Mouse (Mus musculus) neural tube, embryonic 10.5 days (tissue): ENCODE results near the gene Cpb1.
A peak's percentile ranks its signal among the peaks of the same experiment; 100 is the strongest.

Experiments
- DNase-seq: peaks from one replicate; pipeline ENCODE4 v3.0.0-alpha.2; 2017; ENCODE audit warnings: low spot score; ENCODE audit errors: extremely low spot score

Cpb1 gene

DNA sequence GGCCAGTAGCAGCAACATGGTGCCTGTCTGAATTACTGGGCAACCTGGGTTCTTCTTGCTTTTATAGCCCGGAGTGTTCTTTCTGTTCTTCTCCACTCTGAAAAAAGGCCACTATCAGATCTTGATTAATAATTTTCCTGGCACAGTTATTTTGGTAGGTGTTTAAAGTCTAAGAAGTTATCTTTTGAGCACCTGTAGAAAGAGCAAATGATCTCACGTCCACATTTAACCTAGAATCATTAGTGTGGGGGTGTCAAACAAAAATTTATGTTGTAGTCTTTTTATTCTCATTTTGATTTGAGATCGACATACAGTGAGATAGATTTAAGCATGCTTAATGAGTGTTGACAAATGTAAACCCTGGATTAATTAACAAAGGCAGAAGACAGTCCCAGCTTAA lies at the start of gene Cpb1:
Gene Cpb1, minus strand, starts transcription at position 101 of the 400 bp plus-strand sequence.
- no peak for DNase-seq

DNA sequence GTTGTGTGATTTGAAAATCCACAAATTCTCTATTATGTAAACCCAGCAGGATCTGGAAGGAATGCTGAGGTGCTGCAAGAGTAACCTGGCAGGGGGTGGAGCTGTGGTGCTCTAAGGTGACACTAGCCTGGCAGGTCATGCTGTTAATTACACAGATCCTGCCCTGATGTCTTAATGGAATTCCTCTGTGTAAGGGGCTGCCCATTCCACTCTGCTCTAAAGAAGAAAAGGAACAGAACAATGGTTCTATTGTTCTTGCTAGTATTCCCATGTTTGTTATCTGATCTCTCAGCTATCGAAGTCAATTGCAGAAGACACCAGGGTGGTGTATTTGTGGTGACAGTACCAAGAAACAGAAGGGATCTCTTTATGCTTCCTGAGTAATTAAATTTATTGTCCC lies 41.7 kb upstream of the Cpb1 start:
- DNase-seq: no peak

DNA sequence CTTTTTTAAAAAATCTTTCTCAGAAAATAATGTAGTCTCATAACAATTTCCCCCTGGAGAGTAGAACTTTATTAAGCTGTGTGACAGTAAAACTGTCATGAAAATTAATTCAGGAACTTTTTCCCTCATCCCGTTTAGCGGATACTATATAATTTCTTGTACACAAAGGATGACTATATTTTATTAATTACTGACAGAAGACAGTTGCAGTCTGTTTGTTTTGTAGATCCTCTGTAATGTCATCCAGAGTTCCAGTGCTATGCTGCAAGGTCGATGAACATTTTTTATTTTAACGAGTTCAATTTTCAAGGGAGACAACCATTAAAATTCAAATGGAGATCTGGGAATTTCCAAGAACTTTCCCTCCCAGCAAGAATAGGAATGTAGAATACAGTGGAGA lies 33.6 kb upstream of the Cpb1 start:
- no peak for DNase-seq

DNA sequence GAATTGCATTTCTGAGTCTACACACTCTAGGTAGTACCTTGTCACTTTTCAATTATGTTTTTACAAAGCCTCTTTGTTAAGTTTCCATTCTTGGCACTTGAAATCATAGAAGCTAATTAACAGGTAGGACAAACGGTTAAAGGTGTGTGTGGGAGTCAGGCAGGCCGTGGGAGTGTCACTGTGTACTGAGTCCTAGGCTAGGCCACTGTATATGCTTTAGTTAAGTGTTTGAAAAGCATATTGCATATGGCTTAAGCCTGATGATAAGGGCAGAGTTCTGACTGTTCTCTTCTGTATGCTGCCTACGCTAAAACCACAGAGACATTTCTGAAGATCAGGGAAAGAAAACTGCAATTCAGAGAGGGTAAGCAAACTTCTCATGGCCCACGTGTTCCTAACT lies 31.7 kb upstream of the Cpb1 start:
- DNase-seq: no peak

GRCm38 (mm10) chr3:20304758-20305352 lies 29.3 kb upstream of the Cpb1 start:
- no peak for DNase-seq

DNA sequence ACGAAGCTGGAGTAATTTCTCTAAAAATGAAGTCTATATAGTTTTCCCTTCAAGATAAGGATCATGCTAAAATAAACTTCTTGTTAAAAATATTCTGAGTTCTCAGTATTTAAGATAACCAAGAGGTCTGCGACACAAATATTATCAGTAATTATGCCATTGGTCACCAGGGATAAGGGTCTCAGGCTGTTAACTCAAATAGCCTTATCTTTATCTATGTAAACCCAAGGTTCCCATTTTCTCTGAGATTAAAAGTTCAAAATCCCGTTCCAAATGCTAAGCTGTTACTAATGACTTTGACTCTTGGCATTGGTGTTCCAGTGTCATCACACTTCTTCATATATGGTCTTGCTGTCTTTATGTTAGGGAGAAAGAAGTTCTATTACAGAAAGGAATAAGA lies 20.0 kb upstream of the Cpb1 start:
- DNase-seq: no peak

- no peak for DNase-seq
Observed at GRCm38 (mm10) chr3:20294542-20295348, 19.2 kb upstream of the Cpb1 start.

GRCm38 (mm10) chr3:20291370-20291769 lies 15.8 kb upstream of the Cpb1 start:
- DNase-seq: no peak

- no peak for DNase-seq
Observed at GRCm38 (mm10) chr3:20288761-20289160, 13.2 kb upstream of the Cpb1 start.

GRCm38 (mm10) chr3:20281796-20282195 lies 6.3 kb upstream of the Cpb1 start:
- no peak for DNase-seq

- no peak for DNase-seq
Observed at GRCm38 (mm10) chr3:20254566-20255479, 20.7 kb downstream of the Cpb1 start.

- DNase-seq: no peak
Observed at GRCm38 (mm10) chr3:20243913-20244312, 31.6 kb downstream of the Cpb1 start.

DNA sequence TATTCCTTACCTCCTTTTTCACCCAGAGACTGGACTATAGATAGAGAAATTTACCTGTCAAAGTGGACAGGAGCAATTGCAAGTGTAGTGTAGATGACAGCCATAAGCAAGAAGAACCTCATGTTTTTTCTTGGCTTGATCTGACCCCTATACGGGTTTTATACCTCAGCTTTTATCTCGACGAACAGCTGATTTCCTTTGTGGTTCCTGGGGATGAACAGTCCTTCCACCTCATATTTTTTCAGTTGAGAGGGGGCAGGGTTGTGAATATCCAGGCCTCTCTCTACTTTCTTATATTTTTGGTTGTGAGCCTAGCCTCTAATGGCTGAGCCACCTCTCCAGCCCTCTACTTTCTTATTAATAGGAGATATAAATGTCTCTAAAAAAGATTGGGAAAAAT lies 33.5 kb downstream of the Cpb1 start, which contains the start of gene Cpa3:
Gene Cpa3, minus strand, starts transcription at position 132 of the 400 bp plus-strand sequence.
- DNase-seq: no peak

DNA sequence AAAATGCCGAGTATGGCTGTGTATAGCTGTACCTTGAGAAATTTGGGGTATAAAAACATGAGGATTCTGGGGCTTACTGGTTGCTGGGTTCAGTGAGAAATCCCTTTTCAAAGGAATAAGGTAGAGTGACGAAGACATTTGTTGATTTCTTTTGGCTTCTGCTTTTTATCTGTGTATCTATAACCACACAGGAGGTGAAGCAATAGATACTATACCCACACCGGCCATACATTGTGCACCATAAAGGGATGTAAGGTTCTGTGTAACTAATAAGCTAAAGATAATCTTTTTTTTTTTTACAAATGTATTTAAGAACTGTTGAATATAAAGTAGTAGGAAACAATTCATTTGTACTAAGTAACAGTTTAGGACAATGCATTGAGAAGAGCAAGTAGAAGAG lies 35.8 kb downstream of the Cpb1 start:
- DNase-seq: no peak

DNA sequence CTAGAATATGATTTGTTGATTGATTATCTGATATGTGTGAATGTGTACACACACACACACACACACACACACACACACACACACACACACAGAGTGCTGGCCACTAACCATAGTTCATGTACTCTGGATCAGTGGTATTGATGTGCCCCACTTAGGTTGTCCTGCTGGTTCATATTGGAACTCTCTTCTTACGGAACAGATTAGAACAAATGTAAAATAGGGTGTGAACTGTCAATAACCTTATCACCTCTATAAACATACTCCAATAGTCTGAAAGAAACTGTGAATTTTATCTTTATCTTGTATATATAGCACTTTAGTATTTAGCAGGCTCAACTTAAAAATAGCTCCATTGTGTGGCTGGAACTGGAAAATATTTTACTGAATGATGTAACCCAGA lies 38.6 kb downstream of the Cpb1 start:
- no peak for DNase-seq

- no peak for DNase-seq
Observed at GRCm38 (mm10) chr3:20229027-20229426, 46.5 kb downstream of the Cpb1 start.

DNA sequence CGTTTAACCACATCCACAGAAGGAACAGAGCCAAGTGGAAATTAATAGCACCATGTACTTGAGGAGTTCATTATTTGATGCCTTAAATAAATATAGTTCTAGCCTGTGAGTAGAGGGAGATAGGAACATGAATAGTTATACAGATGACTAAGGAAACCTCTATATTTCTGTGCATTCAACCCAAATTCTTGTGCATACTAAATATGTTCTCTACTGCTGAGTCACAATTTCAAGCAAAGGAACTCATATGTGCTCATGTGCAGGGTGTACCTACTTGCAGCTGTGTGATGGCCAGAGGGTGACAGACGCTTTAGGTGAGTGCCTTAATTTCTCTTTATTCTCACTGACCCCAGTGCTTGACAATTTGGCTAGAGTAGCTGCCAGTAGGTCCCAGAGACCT lies 50.1 kb downstream of the Cpb1 start:
- no peak for DNase-seq

- no peak for DNase-seq
Observed at GRCm38 (mm10) chr3:20222926-20223698, 52.4 kb downstream of the Cpb1 start.

GRCm38 (mm10) chr3:20222136-20222535 lies 53.4 kb downstream of the Cpb1 start:
- DNase-seq: no peak

DNA sequence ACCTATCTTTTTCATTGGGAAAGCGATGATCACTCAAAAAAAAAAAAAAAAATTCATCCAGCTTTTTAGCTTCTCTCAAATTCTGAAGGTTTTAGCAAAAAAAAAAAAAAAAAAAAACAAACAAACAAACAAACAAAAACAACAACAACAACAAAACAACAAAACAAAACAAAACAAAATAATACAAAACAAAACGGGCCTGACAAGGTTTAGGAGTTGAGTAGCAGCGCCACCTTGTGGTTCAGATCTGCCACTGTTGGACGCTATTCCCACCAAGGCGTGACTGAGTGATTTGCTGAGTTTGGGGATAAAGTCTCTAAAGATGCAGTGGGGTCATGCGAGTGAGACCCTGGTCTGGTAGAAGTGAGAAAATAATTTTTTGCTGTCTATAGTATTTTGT lies 76.7 kb downstream of the Cpb1 start:
- DNase-seq: peak; percentile 64
